Mouse (Mus musculus): ENCODE data around the gene Mlst8.
"Not testable (repeated sequence)": the region's sequence is repeated elsewhere in the genome, so short reads cannot be mapped to it uniquely, and the experiment has no call there.

The Mlst8 gene

DNA sequence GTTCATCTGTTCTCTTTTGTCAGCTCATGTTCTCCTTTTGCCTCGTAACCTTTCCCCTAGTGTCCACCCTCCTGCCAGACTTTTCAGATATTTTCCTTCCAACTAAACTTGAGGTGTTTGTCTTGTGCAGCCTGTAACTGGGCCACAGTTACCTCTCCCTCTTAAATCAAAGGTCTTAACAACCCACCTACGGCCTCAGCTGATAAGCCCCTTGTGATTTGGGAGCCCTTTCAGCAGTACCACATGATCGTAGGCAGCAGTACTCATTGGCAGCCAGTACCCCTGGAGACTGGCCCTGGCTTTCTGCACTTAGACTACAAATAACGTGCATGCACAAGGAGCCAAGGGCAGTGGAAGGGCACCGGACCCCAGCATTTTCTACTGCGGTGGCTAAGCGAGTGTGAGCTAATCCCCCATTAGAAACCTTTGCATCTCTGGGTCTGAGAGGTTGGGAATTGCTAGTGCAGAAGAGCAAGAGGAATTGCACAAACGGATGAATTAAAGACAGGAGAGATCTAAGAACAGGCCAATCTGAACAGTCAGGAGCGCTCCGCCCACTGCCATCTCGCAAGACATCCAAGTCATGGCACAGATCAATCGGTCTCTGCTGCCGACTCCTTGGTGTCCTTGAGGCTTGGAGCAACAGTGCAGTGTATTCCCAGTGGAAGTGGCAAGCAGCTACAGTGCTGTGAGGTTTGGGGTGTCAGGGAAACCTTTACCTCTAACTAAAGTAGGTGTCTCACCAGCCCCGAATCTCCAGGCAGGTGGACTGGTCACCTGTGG is 49.5 kb downstream of the Mlst8 start:
- no peak for DNase-seq (ENCODE audit: extremely low spot score, low spot score)

DNA sequence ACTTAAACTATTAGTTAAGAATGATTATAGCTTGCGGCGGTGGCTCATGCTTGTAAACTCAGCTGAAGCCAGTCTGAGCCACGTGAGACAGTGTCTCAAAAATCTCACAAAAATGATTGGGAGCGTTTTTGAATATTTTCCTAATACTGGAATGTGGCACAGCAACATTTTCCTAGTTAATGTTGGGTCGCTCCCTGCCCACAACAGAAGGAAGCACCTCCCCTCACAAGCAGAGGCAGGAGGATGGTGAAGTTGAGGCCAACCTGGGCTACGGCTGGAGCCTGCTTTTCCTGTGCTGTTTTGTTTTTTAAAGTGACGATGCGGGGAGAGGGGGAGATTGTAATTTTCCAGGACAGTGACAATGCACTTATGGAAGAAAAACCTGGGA is 51.7 kb downstream of the Mlst8 start:
- peak; percentile 22 for DNase-seq (ENCODE audit: extremely low spot score, low spot score)

- peak; percentile 95 for DNase-seq (ENCODE audit: extremely low spot score, low spot score)
These were observed 52.3 kb downstream of the Mlst8 start, which contains the start of gene Eci1 for GRCm38 (mm10) chr17:24426471-24427169. Eci1 (plus strand) TSS chr17:24426641.

- DNase-seq (ENCODE audit: extremely low spot score, low spot score), result no peak
These were observed 53.0 kb downstream of the Mlst8 start for GRCm38 (mm10) chr17:24425905-24426304.

- DNase-seq (ENCODE audit: extremely low spot score, low spot score), result not testable (repeated sequence)
These were observed 53.6 kb downstream of the Mlst8 start for GRCm38 (mm10) chr17:24425326-24425725.

DNA sequence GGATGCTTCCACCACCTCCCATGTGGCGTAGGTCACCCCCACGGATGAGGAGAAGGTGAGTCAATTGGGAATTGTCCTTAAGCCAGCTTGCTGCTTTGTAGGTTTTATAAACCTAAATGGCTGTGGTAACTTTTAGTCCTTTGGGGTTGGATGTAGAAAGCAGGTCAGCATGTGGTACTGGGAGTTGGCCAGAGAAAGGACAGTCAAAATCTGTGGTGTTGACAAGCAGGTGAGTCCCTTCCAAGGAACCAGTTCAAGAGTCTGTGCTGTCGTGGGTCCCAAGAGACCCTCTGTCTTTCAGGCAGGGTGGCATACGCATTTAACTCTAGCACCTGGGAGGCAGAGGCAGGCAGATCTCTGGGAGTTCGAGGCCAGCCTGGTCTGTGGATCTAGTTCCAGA is 54.4 kb downstream of the Mlst8 start:
- DNase-seq (ENCODE audit: extremely low spot score, low spot score), result no peak
